In genomic region chr10:116746281-116747011, GRCm38 (mm10) we compare ENCODE assay signal across 16 mouse cellular contexts.
DNase-seq lines count a peak whose midpoint lies in the region; ATAC-seq and TF ChIP-seq lines count a peak whose summit lies in the region.
"Had no signal": no experiment of that assay in that cellular context is flagged by ENCODE, and none has a peak within 500 bp of the region (broad histone marks: within the 10 kb centered on the region; RNA-seq: fewer than 3 reads in every experiment).

No protein-coding gene starts in this region.

- no peak overlapping the region for H3K4me2 ChIP-seq in neural tube, embryonic 12.5 days (replicated peaks)
- H3K4me2 ChIP-seq in stomach, postnatal 0 days (replicated peaks; ENCODE audit: low read depth), result no peak overlapping the region
- H3K4me2 ChIP-seq: embryonic facial prominence, embryonic 15.5 days; forebrain, embryonic 15.5 days had no signal

- no peak for DNase-seq in neural tube, embryonic 10.5 days (ENCODE audit: extremely low spot score, low spot score)
- peak; percentile 80 to 88 for DNase-seq in kidney, adult 8-10 months
- peak; percentile 12 for DNase-seq in naive thymus-derived CD4-positive, alpha-beta T cell, adult 2 months (ENCODE audit: low read depth)
- DNase-seq in thymus, postnatal 36 days, result peak; percentile 11 to 17
- DNase-seq in stomach, postnatal 0 days (ENCODE audit: low spot score), result no peak
- no peak for DNase-seq in heart, adult 18-20 months
- no peak for DNase-seq in urinary bladder, postnatal 36 days (ENCODE audit: low spot score in 2 of 2)
- DNase-seq: adrenal gland, postnatal 25 days; gastrocnemius, postnatal 36 days; heart, postnatal 10 days; lung, adult 18-20 months had no signal

- 66% methylated on average over 10 of the region's 10 CpGs for WGBS in neural tube, embryonic 12.5 days
- 72% methylated on average over 10 of the region's 10 CpGs for WGBS in stomach, postnatal 0 days

- no peak overlapping the region for H3K4me3 ChIP-seq in neural tube, embryonic 12.5 days
- H3K4me3 ChIP-seq in stomach, postnatal 0 days (ENCODE audit: low read depth, low read length), result no peak overlapping the region
- H3K4me3 ChIP-seq: embryonic facial prominence, embryonic 15.5 days; forebrain, embryonic 15.5 days had no signal

- H3K9ac ChIP-seq in neural tube, embryonic 12.5 days, result no peak overlapping the region
- no peak overlapping the region for H3K9ac ChIP-seq in stomach, postnatal 0 days (ENCODE audit: low read length)
- H3K9ac ChIP-seq: embryonic facial prominence, embryonic 15.5 days; forebrain, embryonic 15.5 days had no signal

- H3K27ac ChIP-seq in neural tube, embryonic 12.5 days, result no peak overlapping the region
- no peak overlapping the region for H3K27ac ChIP-seq in stomach, postnatal 0 days (replicated peaks)
- H3K27ac ChIP-seq: embryonic facial prominence, embryonic 15.5 days; forebrain, embryonic 15.5 days had no signal

- H3K4me1 ChIP-seq in neural tube, embryonic 12.5 days, result no peaks in the 10 kb centered on the region
- no peaks in the 10 kb centered on the region for H3K4me1 ChIP-seq in stomach, postnatal 0 days (replicated peaks; ENCODE audit: control insufficient read depth, insufficient read depth)
- H3K4me1 ChIP-seq: forebrain, embryonic 15.5 days had no signal

- H3K27me3 ChIP-seq in neural tube, embryonic 12.5 days (replicated peaks), result no peaks in the 10 kb centered on the region
- no peaks in the 10 kb centered on the region for H3K27me3 ChIP-seq in stomach, postnatal 0 days (ENCODE audit: control insufficient read depth, insufficient read depth, low read length)
- H3K27me3 ChIP-seq: embryonic facial prominence, embryonic 15.5 days; forebrain, embryonic 15.5 days had no signal

- ATAC-seq in neural tube, embryonic 12.5 days (ENCODE audit: low FRiP score, low read depth), result peak; percentile 25; the same call in 1 of the 2 replicates
- ATAC-seq in stomach, postnatal 0 days (ENCODE audit: low FRiP score, low TSS enrichment), result no peak
- ATAC-seq: forebrain, embryonic 15.5 days; hindbrain, embryonic 16.5 days; midbrain, embryonic 16.5 days had no signal

- H3K36me3 ChIP-seq in neural tube, embryonic 12.5 days, result no peaks in the 10 kb centered on the region
- H3K36me3 ChIP-seq in stomach, postnatal 0 days (ENCODE audit: control insufficient read depth, insufficient read depth, low read length), result no peaks in the 10 kb centered on the region
- H3K36me3 ChIP-seq: embryonic facial prominence, embryonic 15.5 days; forebrain, embryonic 15.5 days had no signal

- H3K9me3 ChIP-seq in neural tube, embryonic 12.5 days, result no peaks in the 10 kb centered on the region
- H3K9me3 ChIP-seq in stomach, postnatal 0 days (ENCODE audit: control insufficient read depth, low read length), result no peaks in the 10 kb centered on the region
- H3K9me3 ChIP-seq: embryonic facial prominence, embryonic 15.5 days; forebrain, embryonic 15.5 days had no signal

- TF ChIP-seq CTCF in stomach, postnatal 0 days (IDR thresholded peaks at IDR 0.05; ENCODE audit: low read depth), result no peak

- TF ChIP-seq EP300 in stomach, postnatal 0 days (optimal IDR thresholded peaks at IDR 0.05), result no peak

Comparison
In these comparisons a context has a peak if more than half of its experiments do, and no peak if none do; other contexts are left out.
1. DNase-seq: peak in kidney, adult 8-10 months (2 of 2), naive thymus-derived CD4-positive, alpha-beta T cell, adult 2 months (single experiment) and thymus, postnatal 36 days (2 of 2); none in neural tube, embryonic 10.5 days (single experiment), stomach, postnatal 0 days (single experiment), heart, adult 18-20 months (0 of 2) and urinary bladder, postnatal 36 days (0 of 2).